Mouse (Mus musculus) fibroblast of lung, adult 2 months (primary cell): Measurements from ENCODE around the gene Gm765.

Experiments used
- DNase-seq: peaks from one replicate; pipeline ENCODE4 v3.0.0-alpha.2; 2011; ENCODE audit warnings: low read depth

Gene Gm765

GRCm38 (mm10) chr6:98342654-98343053, at the start of gene Gm765:
Gm765 (minus strand) TSS chr6:98342754.
- no peak for DNase-seq

GRCm38 (mm10) chr6:98385487-98385886, 42.9 kb upstream of the Gm765 start:
- DNase-seq: no peak

GRCm38 (mm10) chr6:98384431-98384830, 41.9 kb upstream of the Gm765 start:
- no peak for DNase-seq

- DNase-seq: peak; percentile 31
Observed at GRCm38 (mm10) chr6:98383411-98383810, 40.9 kb upstream of the Gm765 start.

GRCm38 (mm10) chr6:98366199-98366598, 23.6 kb upstream of the Gm765 start:
- no peak for DNase-seq

GRCm38 (mm10) chr6:98355271-98355670, 12.7 kb upstream of the Gm765 start:
- no peak for DNase-seq

- no peak for DNase-seq
Observed at GRCm38 (mm10) chr6:98353285-98353684, 10.7 kb upstream of the Gm765 start.

- DNase-seq: no peak
Observed at GRCm38 (mm10) chr6:98332714-98333113, 9.8 kb downstream of the Gm765 start.

- no peak for DNase-seq
Observed at GRCm38 (mm10) chr6:98311659-98312058, 30.9 kb downstream of the Gm765 start.

- peak; percentile 69 for DNase-seq
Observed at GRCm38 (mm10) chr6:98307647-98308046, 34.9 kb downstream of the Gm765 start.

GRCm38 (mm10) chr6:98307159-98307558, 35.4 kb downstream of the Gm765 start:
- DNase-seq: no peak

GRCm38 (mm10) chr6:98292064-98292463, 50.5 kb downstream of the Gm765 start:
- no peak for DNase-seq

- no peak for DNase-seq
Observed at GRCm38 (mm10) chr6:98288316-98288715, 54.2 kb downstream of the Gm765 start.

- no peak for DNase-seq
Observed at GRCm38 (mm10) chr6:98287521-98287920, 55.0 kb downstream of the Gm765 start.

GRCm38 (mm10) chr6:98285190-98285589, 57.4 kb downstream of the Gm765 start:
- DNase-seq: no peak

GRCm38 (mm10) chr6:98282791-98283190, 59.8 kb downstream of the Gm765 start:
- no peak for DNase-seq

GRCm38 (mm10) chr6:98271553-98271952, 71.0 kb downstream of the Gm765 start:
- DNase-seq: no peak

- DNase-seq: no peak
Observed at GRCm38 (mm10) chr6:98262961-98263360, 79.6 kb downstream of the Gm765 start.

GRCm38 (mm10) chr6:98259016-98259415, 83.5 kb downstream of the Gm765 start:
- DNase-seq: no peak

GRCm38 (mm10) chr6:98246449-98246848, 96.1 kb downstream of the Gm765 start:
- no peak for DNase-seq

- DNase-seq: no peak
Observed at GRCm38 (mm10) chr6:98243186-98243585, 99.4 kb downstream of the Gm765 start.

GRCm38 (mm10) chr6:98240561-98241272, 101.8 kb downstream of the Gm765 start:
- no peak for DNase-seq

GRCm38 (mm10) chr6:98234097-98234496, 108.5 kb downstream of the Gm765 start:
- no peak for DNase-seq

GRCm38 (mm10) chr6:98223923-98224322, 118.6 kb downstream of the Gm765 start:
- no peak for DNase-seq
